Mouse (Mus musculus): Measurements from ENCODE around the gene Mkrn3. TPM values are rescaled to one million over a fixed set of nuclear protein-coding genes. Genes with fewer than 3 reads are reported as not detected.

The Mkrn3 gene
- polyA plus RNA-seq (2015; fragmentation: Nextera tagmentation; extraction: Ambion mirVana), result 1.4 and 1.5 TPM in 2 replicates

GRCm38 (mm10) chr7:62419493-62420360 is at the start of gene Mkrn3:
Mkrn3 (minus strand) TSS chr7:62420139.

DNA sequence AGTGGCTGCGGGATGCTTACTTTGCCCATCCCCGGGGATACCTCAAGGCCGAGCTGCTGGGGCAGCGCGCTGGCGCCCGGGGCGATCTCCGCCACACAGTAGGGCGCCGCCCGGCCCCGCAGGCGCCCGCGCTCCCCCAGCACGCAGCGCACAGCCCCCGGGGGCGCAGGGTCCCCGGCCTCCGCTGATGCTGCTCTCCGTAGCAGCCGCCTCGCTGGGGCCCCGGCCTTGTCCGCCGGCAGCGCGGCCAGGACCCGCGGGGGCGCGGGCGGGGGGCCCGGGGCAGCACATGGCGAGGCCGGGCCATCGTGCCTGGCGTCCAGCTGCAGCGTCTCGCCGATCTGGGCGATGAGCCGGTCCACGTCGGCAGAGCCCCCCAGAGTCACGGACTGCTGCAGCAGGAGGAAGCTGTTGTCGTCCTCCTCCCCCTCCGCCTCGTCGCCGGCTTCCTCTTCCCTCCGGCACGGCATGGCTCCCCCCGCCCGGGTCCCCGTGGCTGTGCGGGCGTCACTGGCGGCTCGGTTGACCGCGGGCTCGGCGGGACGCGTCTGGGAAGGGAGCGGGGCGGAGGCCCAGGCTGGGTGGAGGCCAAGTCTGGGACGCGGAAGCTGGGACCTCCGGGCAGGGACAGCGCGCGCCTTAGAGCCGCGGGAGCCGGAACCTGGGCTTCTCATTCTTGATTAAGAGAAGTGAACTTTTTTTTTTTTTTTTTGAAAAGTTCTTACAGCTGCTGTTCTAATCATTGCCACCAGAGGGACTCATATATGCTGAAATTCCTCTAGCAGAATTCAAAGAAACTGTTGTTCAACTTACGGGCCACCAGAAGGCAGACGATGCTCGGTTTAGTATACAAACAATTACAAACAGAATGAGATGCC is 44.2 kb upstream of the Mkrn3 start, which contains the start of gene Peg12:
TSS of gene Peg12 (minus strand) at position 633 of the 878 bp plus-strand sequence.

DNA sequence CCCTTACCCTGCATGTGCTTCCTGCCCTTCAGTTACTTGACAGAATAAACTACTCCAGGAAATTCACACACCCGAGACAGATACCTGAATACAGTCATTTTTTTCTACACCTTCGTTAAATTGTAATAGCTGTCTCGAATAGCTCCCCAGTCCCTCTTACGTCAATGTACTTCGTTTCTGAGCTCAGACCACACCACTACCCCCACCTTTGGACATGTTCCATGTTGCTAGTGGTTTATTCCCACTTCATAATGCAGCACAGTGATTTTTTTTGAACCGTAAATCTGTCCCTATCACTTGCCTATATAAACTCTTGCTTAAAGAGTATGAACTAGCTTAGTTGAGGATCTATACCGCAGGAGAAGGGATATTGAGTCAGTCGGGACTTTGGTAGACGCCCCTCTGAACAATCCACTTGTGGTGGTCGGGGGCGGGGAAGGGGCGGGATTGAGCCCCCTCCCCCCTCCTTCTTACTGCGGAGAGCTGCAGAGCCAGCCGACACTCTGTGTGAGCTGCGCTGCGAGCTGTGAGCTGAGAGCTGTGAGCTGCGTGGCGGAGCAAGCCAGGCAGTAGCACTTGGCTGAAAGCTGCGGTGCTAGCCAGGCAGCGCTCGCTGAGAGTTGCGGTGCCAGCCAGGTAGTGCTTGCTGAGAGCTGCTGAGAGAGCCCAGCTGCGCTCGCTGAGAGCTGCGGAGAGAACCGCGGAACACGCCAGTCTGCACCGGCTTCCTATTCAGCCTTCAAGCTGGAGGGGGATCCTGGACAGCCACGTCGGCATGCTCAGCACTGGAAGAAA is 43.2 kb downstream of the Mkrn3 start, which contains the start of gene Magel2:
TSS of gene Magel2 (plus strand) at position 501 of the 795 bp plus-strand sequence.

Other genes with a start within 250 kb of the Mkrn3 start
- 46.3 and 49.0 TPM in 2 replicates for gene Ndn, start 73.6 kb downstream of the Mkrn3 start, polyA plus RNA-seq (2015; fragmentation: Nextera tagmentation; extraction: Ambion mirVana)
- 0.07 and 0.16 TPM in 2 replicates for gene Magel2, start 43.1 kb downstream of the Mkrn3 start, polyA plus RNA-seq (2015; fragmentation: Nextera tagmentation; extraction: Ambion mirVana)
- gene Peg12, start 44.4 kb upstream of the Mkrn3 start, polyA plus RNA-seq (2015; fragmentation: Nextera tagmentation; extraction: Ambion mirVana), result 9.5 and 10.0 TPM in 2 replicates